ENCODE assay signal across 30 mouse cellular contexts in genomic region chr1:134604086-134604485, GRCm38 (mm10). TPM values are rescaled to one million over a fixed set of nuclear protein-coding genes. Genes with fewer than 3 reads are reported as not detected.
DNase-seq lines count a peak whose midpoint lies in the region; ATAC-seq and TF ChIP-seq lines count a peak whose summit lies in the region.
"Had no signal": no experiment of that assay in that cellular context is flagged by ENCODE, and none has a peak within 500 bp of the region (broad histone marks: within the 10 kb centered on the region; RNA-seq: fewer than 3 reads in every experiment).

No protein-coding gene starts in this region.

- no peaks in the 10 kb centered on the region for H3K79me2 ChIP-seq in CH12.LX (replicated peaks; ENCODE audit: control insufficient read depth, extremely low read depth, insufficient read depth, poor library complexity, severe bottlenecking)

- ATAC-seq in lung, postnatal 0 days, result no peak
- ATAC-seq: forebrain, embryonic 16.5 days; intestine, embryonic 16.5 days had no signal

- H3K4me3 ChIP-seq in lung, postnatal 0 days (ENCODE audit: low read depth, low read length), result no peak overlapping the region
- H3K4me3 ChIP-seq in CH12.LX (replicated peaks in 1 of 3; ENCODE audit: low read depth in 2 of 3, low read length in 2 of 3, poor library complexity in 1 of 3), result no peak overlapping the region
- H3K4me3 ChIP-seq: embryonic facial prominence, embryonic 12.5 days; erythroblast, embryonic 14.5 days; hindbrain, embryonic 15.5 days; kidney, embryonic 15.5 days; liver, embryonic 15.5 days had no signal

- no peak for TF ChIP-seq POLR2A in CH12.LX (IDR thresholded peaks at IDR 0.05; ENCODE audit: low read depth, low read length)
- TF ChIP-seq POLR2A in brain, embryonic 14.5 days (IDR thresholded peaks at IDR 0.05; ENCODE audit: borderline replicate concordance, extremely low read depth, insufficient read depth, insufficient read length, poor library complexity, severe bottlenecking), result no peak

- no peaks in the 10 kb centered on the region for H3K4me1 ChIP-seq in lung, postnatal 0 days (ENCODE audit: insufficient read depth, low read depth, low read length)
- no peaks in the 10 kb centered on the region for H3K4me1 ChIP-seq in CH12.LX (ENCODE audit: control insufficient read depth in 1 of 2, insufficient read depth in 2 of 2)
- H3K4me1 ChIP-seq: embryonic facial prominence, embryonic 12.5 days; hindbrain, embryonic 15.5 days; kidney, embryonic 15.5 days; liver, embryonic 15.5 days had no signal

- H3K27ac ChIP-seq in lung, postnatal 0 days (ENCODE audit: low read length), result no peak overlapping the region
- H3K27ac ChIP-seq in CH12.LX (ENCODE audit: insufficient read depth, low read depth), result no peak overlapping the region
- H3K27ac ChIP-seq: embryonic facial prominence, embryonic 12.5 days; hindbrain, embryonic 15.5 days; kidney, embryonic 15.5 days; liver, embryonic 15.5 days; macrophage had no signal

- WGBS in lung, postnatal 0 days, result 84% methylated on average over 2 of the region's 2 CpGs

- H3K4me2 ChIP-seq in lung, postnatal 0 days (replicated peaks; ENCODE audit: low read depth, low read length), result no peak overlapping the region
- no peak overlapping the region for H3K4me2 ChIP-seq in CH12.LX (ENCODE audit: insufficient read depth, low read depth, poor library complexity, severe bottlenecking)
- H3K4me2 ChIP-seq: embryonic facial prominence, embryonic 12.5 days; hindbrain, embryonic 15.5 days; kidney, embryonic 15.5 days; liver, embryonic 15.5 days; midbrain, embryonic 11.5 days had no signal

- no peak overlapping the region for H3K9ac ChIP-seq in lung, postnatal 0 days (replicated peaks; ENCODE audit: low read depth)
- H3K9ac ChIP-seq in CH12.LX (ENCODE audit: insufficient read depth, low read depth), result no peak overlapping the region
- H3K9ac ChIP-seq: embryonic facial prominence, embryonic 12.5 days; hindbrain, embryonic 15.5 days; kidney, embryonic 15.5 days; liver, embryonic 15.5 days had no signal

- in situ Hi-C loops in CH12.LX (cut with MboI; ENCODE audit: low pct_ligation_motif_present, low pct_unique_long_range_greater_than_20kb, low sequenced_read_pairs), result no loop called here

- H3K27me3 ChIP-seq in lung, postnatal 0 days (replicated peaks; ENCODE audit: insufficient read depth, low read length), result no peaks in the 10 kb centered on the region
- no peaks in the 10 kb centered on the region for H3K27me3 ChIP-seq in CH12.LX (replicated peaks)
- H3K27me3 ChIP-seq: embryonic facial prominence, embryonic 12.5 days; hindbrain, embryonic 15.5 days; kidney, embryonic 15.5 days; liver, embryonic 15.5 days had no signal

- H3K9me3 ChIP-seq in lung, postnatal 0 days (ENCODE audit: low read length), result no peaks in the 10 kb centered on the region
- no peaks in the 10 kb centered on the region for H3K9me3 ChIP-seq in CH12.LX (replicated peaks; ENCODE audit: low read length)
- H3K9me3 ChIP-seq: embryonic facial prominence, embryonic 12.5 days; G1E; hindbrain, embryonic 15.5 days; kidney, embryonic 15.5 days; liver, embryonic 15.5 days had no signal

- TF ChIP-seq CTCF in lung, postnatal 0 days (IDR thresholded peaks at IDR 0.05), result peak; percentile 33
- TF ChIP-seq CTCF in CH12.LX (conservative IDR thresholded peaks at IDR 0.05 in 1 of 2, IDR thresholded peaks at IDR 0.05 in 1 of 2; ENCODE audit: low read depth in 2 of 2, low read length in 2 of 2), result peak in 1 of 2 experiments; percentile 47; a peak in 2 of 4 replicates
- TF ChIP-seq CTCF in brain, embryonic 14.5 days (IDR thresholded peaks at IDR 0.05; ENCODE audit: borderline replicate concordance, extremely low read depth, insufficient read depth, insufficient read length), result no peak

- peak; percentile 44 for DNase-seq in heart, adult 11 months
- DNase-seq in heart, adult 18-20 months, result no peak
- DNase-seq in lung, postnatal 0 days (ENCODE audit: low spot score), result peak; percentile 38
- no peak for DNase-seq in lung, postnatal 4 days
- DNase-seq in CH12.LX (ENCODE audit: extremely low read depth) (no peak), liver (no peak)
- DNase-seq in brain, embryonic 14.5 days (ENCODE audit: low read depth), result peak; percentile 9
- no peak for DNase-seq in cerebellum, adult 11-12 months
- DNase-seq: B cell, adult 2 months; cerebellum, adult 9-10 months; heart, postnatal 4 days; layer of hippocampus, postnatal 36 days had no signal

- no peak for TF ChIP-seq EP300 in lung, postnatal 0 days (IDR thresholded peaks at IDR 0.05)
- TF ChIP-seq EP300 in CH12.LX (IDR thresholded peaks at IDR 0.05; ENCODE audit: low read length), result no peak

- dilution Hi-C loops in CH12.LX (cut with MboI; ENCODE audit: extremely low pct_ligation_motif_present, extremely low pct_unique_long_range_greater_than_20kb, low sequenced_read_pairs), result no loop called here

- H3K36me3 ChIP-seq in lung, postnatal 0 days (ENCODE audit: insufficient read depth, low read length), result peaks cover 31% of the 10 kb centered on the region; the same call in 1 of the 2 replicates
- peaks cover 34 to 50% of the 10 kb centered on the region in 2 experiments for H3K36me3 ChIP-seq in CH12.LX (replicated peaks in 1 of 2; ENCODE audit: control insufficient read depth in 1 of 2, insufficient read depth in 1 of 2, low read length in 1 of 2)

- TF ChIP-seq RAD21 in CH12.LX (IDR thresholded peaks at IDR 0.05; ENCODE audit: low read depth, low read length), result peak; percentile 19

TF ChIP-seq in CH12.LX, 34 proteins besides CTCF, POLR2A, EP300 and RAD21:
- 0 out of 2 replicates have a peak, but pooled peaks have one; percentile 30 for TF ChIP-seq ZNF384 (IDR thresholded peaks at IDR 0.05; ENCODE audit: low read depth, low read length)
- TF ChIP-seq ZKSCAN1 (IDR thresholded peaks at IDR 0.05; ENCODE audit: borderline replicate concordance, low read depth, low read length), result no peak
- TF ChIP-seq SMC3 (IDR thresholded peaks at IDR 0.05; ENCODE audit: low read depth, low read length), result peak; percentile 14
- no peak for TF ChIP-seq CHD1 (IDR thresholded peaks at IDR 0.05; ENCODE audit: low read depth, low read length)
- no peak for TF ChIP-seq NRF1 (IDR thresholded peaks at IDR 0.05; ENCODE audit: low read depth, low read length)
- TF ChIP-seq JUN (IDR thresholded peaks at IDR 0.05; ENCODE audit: insufficient read depth, low read depth, low read length), result no peak
- TF ChIP-seq IRF4 (IDR thresholded peaks at IDR 0.05; ENCODE audit: low read depth, low read length), result no peak

RNA-seq across cellular contexts. Expression of gene Syt2, which starts 42.4 kb away (rescaled TPM):
- not detected for total RNA-seq in heart, adult 18-20 months (2021)
- polyA plus RNA-seq in lung, postnatal 0 days (2015; fragmentation: Nextera tagmentation; extraction: Ambion mirVana), result 0.14 TPM in 2 replicates
- total RNA-seq in CH12.LX (2012; rRNA removed) (not detected in 2 replicates), CH12.LX (2014; rRNA removed) (not detected in 2 replicates)
- polyA plus RNA-seq in CH12.LX (2012; ENCODE audit: insufficient read length, low read depth), result not detected in 2 replicates
- 2.0 and 5.7 TPM in 2 replicates for polyA plus RNA-seq in brain, embryonic 14.5 days (2012; rRNA removed)
- total RNA-seq: monocyte, adult 5-6 weeks had no signal
- polyA plus RNA-seq: G1E, macrophage had no signal

RNA-seq across cellular contexts. Expression of gene Kdm5b, which starts 44.1 kb away (rescaled TPM):
- total RNA-seq in heart, adult 18-20 months (2021), result 10 to 100 TPM; 10.6 to 11.3 TPM
- 33.3 and 37.5 TPM in 2 replicates for polyA plus RNA-seq in lung, postnatal 0 days (2015; fragmentation: Nextera tagmentation; extraction: Ambion mirVana)
- total RNA-seq in CH12.LX (2012; rRNA removed) (8.9 and 14.3 TPM in 2 replicates), CH12.LX (2014; rRNA removed) (1.8 and 1.9 TPM in 2 replicates)
- 4.1 and 5.8 TPM in 2 replicates for polyA plus RNA-seq in CH12.LX (2012; ENCODE audit: insufficient read length, low read depth)
- polyA plus RNA-seq in brain, embryonic 14.5 days (2012; rRNA removed), result 48.9 and 70.8 TPM in 2 replicates

RNA-seq across cellular contexts. Expression of gene Mgat4e, which starts 54.6 kb away (rescaled TPM):
- total RNA-seq in heart, adult 18-20 months (2021), result not detected
- not detected in 2 replicates for polyA plus RNA-seq in lung, postnatal 0 days (2015; fragmentation: Nextera tagmentation; extraction: Ambion mirVana)
- 0.08 TPM in 1 of 2 replicates, not detected in the other for total RNA-seq in CH12.LX (2012; rRNA removed)
- not detected in 2 replicates for total RNA-seq in CH12.LX (2014; rRNA removed)
- polyA plus RNA-seq in CH12.LX (2012; ENCODE audit: insufficient read length, low read depth), result not detected in 2 replicates
- 0.15 TPM in 1 of 2 replicates, not detected in the other for polyA plus RNA-seq in brain, embryonic 14.5 days (2012; rRNA removed)
- total RNA-seq: adrenal gland, adult 18-20 months; gastrocnemius, postnatal 4 days; heart, postnatal 4 days; layer of hippocampus, postnatal 36 days; left cerebral cortex, postnatal 14 days; monocyte, adult 5-6 weeks had no signal
- polyA plus RNA-seq: cortical plate, adult 2 months; erythroblast, embryonic 14.5 days; forebrain, embryonic 16.5 days; G1E; heart, embryonic 14.5 days; hindbrain, embryonic 15.5 days; intestine, embryonic 16.5 days; kidney, embryonic 15.5 days; liver, embryonic 15.5 days; macrophage; midbrain, embryonic 11.5 days; neural tube, embryonic 11.5 days; small intestine, adult 2 months had no signal

Comparison
In these comparisons a context has a peak if more than half of its experiments do, and no peak if none do; other contexts are left out.
1. DNase-seq: peak in heart, adult 11 months (single experiment), lung, postnatal 0 days (single experiment) and brain, embryonic 14.5 days (single experiment); none in heart, adult 18-20 months (0 of 2), lung, postnatal 4 days (0 of 2), CH12.LX (single experiment), liver (single experiment) and cerebellum, adult 11-12 months (single experiment).